Mouse (Mus musculus): ENCODE results near the gene Atp13a2.
A peak's percentile ranks its signal among the peaks of the same experiment; 100 is the strongest.

Gene Atp13a2

GRCm38 (mm10) chr4:141005983-141006382 lies 19.3 kb downstream of the Atp13a2 start:
- no peak for DNase-seq

DNA sequence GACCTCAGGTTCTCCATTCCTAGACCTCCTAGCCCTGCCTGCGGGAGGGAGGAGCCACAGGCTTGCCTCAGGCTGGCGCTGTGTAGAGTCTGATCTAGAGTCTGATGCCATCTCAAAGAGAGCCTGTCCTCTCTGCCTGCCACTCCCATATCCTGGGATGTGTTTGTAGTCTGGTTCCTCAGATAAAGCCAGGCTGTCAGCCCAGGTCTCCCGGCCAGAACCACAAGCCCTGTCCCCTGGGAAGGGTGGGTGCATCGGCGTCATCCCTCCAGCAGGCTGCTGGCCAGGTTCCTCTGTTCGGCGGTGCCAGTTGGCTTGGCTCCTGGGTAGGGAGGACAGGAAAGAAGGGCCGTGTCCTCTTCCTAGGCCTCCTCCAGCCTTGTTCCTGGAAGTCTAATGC lies 21.4 kb downstream of the Atp13a2 start:
- DNase-seq: no peak

DNA sequence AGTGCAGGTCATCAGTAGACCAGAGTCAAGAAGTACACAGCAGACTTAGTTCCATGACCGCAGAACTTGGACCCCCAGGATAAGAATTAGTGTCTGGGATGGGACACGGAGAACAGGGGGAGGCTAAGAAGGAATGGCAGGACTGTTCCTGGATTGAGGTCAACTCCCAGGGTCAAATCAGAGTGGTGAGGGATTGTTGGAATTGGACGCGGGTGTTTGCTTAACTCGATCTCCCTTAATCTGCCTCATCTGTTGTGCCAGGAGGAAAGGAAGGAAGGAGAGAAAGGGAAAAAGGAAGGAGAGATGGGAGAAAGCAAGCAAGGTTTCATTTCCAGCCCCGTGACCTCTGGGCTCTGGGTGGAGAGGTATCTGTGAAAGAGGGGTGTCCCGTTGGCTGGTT lies 23.4 kb downstream of the Atp13a2 start, which contains the start of gene Mfap2:
TSS of gene Mfap2 (plus strand) at position 301 of the 400 bp plus-strand sequence.
- DNase-seq: no peak

- peak; percentile 91 for DNase-seq
These were observed 23.9 kb downstream of the Atp13a2 start for GRCm38 (mm10) chr4:141010526-141010925.

- peak; percentile 82 for DNase-seq
These were observed 24.3 kb downstream of the Atp13a2 start for GRCm38 (mm10) chr4:141010941-141011429.

- no peak for DNase-seq
These were observed 25.1 kb downstream of the Atp13a2 start for GRCm38 (mm10) chr4:141011556-141012328.

- DNase-seq: no peak
These were observed 25.9 kb downstream of the Atp13a2 start for GRCm38 (mm10) chr4:141012558-141012957.

DNA sequence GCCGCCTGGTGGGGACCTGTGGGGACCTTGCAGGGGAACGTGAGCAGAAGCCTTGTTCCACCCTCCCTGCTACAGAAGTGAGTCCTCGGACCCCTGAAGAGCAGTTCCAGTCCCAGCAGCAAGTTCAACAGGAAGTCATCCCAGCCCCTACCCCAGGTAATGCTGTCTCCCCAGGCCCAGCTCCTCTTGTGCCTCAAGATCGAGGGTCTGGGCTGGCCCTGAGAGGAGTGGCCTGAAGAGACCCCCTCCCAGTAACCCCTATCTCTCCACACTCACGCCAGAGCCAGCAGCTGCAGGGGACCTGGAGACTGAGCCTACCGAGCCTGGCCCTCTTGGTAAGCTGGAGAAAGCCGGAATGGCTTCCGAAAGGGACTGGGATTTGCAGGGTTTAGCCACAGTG lies 27.4 kb downstream of the Atp13a2 start:
- DNase-seq: no peak

GRCm38 (mm10) chr4:141014856-141015255 lies 28.2 kb downstream of the Atp13a2 start:
- DNase-seq: no peak

DNA sequence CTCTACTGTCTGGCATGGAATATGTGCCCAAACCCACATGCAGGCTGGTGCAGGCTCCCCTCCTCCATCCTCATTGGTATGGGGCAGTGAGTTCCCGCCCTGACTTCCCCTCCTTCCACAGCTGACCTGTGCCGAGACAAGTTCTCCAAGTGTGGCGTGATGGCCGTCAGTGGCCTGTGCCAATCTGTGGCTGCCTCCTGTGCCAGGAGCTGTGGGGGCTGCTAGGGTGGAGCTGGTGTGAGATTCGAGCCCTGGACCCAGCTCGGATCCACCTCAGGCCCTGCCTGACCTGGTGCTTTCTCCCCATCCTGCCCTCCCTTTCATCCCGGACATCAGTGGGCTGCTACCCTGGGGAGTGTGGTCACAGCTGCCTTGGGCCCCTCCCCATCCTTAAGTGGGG lies 28.7 kb downstream of the Atp13a2 start:
- DNase-seq: no peak

GRCm38 (mm10) chr4:141016311-141016710 lies 29.6 kb downstream of the Atp13a2 start:
- DNase-seq: no peak

- DNase-seq: no peak
These were observed 31.2 kb downstream of the Atp13a2 start for GRCm38 (mm10) chr4:141017657-141018436.

DNA sequence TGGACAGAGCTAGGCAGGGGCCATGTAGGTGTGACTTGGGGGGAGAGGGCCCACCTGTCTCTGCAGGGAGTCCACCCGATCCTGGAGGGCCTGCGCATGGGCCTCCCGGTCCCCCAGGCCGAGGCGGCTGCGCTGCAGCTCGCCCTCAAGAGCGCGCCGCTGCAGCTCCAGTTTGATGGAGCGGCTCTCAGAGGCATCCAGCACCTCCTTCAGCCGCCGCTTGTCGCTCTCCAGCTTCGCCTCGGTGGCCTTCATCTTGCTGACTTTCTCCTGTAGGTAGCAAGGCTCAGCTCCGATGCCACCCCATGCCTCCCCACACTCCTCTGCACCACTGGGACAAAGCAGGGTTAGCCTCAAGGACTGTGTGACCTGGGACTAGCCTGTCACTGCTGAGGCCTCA lies 33.5 kb downstream of the Atp13a2 start:
- DNase-seq: no peak

DNA sequence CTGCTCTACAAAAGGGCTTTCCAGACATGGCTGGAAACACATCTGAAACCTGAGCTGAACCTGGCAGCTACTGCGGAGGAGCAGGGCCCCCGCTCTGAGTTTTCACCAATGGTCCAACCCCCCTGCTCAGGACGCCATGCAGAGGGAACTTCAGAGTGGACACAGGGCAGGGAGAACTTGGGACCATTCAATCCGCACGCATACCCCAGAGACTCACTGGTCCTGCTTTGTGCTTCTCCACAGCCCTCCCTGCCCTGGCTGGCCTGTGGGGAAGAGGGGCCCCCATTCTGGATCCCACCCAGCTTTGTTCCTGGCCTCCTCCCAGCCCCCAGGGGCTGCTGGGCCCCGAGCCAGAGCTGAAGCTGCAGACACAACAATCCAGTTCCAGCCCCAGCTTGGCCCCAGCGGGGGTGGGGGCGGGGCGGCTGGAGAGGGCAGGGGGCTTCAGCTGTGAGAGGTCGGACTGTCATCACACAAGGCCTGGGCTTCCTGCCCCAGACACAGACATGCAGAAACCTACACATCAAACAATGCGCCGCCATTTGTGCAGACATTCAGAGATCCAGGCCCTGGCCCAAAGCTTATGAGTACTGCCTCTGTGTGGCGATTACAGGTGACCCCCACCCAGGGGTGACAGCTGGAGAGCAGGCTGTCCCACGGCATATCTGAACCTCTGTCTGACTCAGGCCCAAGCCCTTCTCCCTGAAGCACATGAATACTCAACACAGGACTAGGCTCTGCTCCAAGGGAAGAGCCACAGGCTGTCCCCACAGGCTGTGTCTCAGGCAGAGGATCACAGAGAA lies 34.3 kb downstream of the Atp13a2 start:
- DNase-seq: peak; percentile 76

- no peak for DNase-seq
These were observed 34.9 kb downstream of the Atp13a2 start for GRCm38 (mm10) chr4:141021614-141021929.

- no peak for DNase-seq
These were observed 37.4 kb downstream of the Atp13a2 start for GRCm38 (mm10) chr4:141024052-141024451.

- DNase-seq: no peak
These were observed 38.3 kb downstream of the Atp13a2 start for GRCm38 (mm10) chr4:141024992-141025391.

DNA sequence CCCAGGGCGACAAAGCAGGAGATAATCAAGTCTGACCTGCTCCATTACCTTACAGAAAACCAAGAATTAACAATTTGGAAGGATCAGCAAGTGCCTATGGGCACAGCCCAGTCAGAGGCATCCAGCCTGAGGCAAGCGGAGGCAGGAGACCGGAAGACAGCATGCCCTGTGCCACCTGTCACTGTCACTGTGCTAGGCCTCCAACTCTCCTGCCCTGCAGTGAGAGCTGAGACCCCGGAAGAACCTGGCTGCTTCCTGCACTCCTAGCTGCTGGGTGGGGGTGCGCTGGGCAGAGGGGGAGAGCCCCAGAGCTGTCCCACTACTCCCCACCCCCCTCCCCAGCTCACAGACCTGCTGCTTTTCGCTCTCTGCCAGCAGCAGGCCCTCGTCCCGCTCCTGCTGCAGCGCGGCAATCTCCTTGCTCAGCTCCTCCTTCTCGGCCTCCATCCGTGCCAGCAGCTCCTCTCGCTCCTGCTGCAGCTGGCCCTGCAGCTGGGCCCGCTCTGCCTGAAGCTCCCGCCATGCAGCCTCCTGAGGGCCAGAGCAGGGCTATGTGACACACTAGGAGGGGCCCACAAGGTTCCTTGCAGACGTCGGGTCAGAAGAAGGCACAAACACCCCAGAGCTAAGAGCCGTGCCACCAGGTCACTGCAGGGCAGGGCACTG lies 44.0 kb downstream of the Atp13a2 start:
- DNase-seq: no peak

DNA sequence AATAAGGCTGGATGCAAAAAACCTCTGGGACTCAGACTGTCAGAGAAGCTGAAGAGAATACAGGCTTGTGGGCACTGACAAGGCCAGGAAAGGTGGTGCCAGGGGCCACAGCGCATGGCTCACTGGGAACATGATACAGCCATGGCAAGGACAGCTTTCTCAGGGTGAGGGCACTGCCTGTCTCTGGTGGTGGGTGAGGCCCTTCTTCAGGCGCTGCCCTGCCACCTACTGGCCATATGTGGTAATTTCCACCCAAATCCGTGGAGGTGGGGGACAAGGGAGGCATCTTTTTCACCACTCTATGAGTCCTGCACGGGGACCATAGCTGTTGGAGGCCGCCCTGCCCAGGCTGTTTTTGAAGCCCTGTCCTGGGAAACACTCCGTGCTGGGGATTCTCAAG lies 45.1 kb downstream of the Atp13a2 start:
- DNase-seq: peak; percentile 83

- DNase-seq: no peak
These were observed 47.2 kb downstream of the Atp13a2 start for GRCm38 (mm10) chr4:141033606-141034549.

GRCm38 (mm10) chr4:141041117-141041516 lies 54.4 kb downstream of the Atp13a2 start:
- no peak for DNase-seq
